Mouse (Mus musculus) midbrain, embryonic 13.5 days (tissue): ENCODE results near the gene Ctnna2. TPM values are rescaled to one million over a fixed set of nuclear protein-coding genes. Genes with fewer than 3 reads are reported as not detected.

Experiments
- ATAC-seq: fragments of 200-750 bp; cut with Nextera tagmentation; 2 replicates; pipeline ENCODE4 v1.8.0; 2017; ENCODE audit warnings: mild to moderate bottlenecking, moderate TSS enrichment, moderate library complexity
- H3K27ac ChIP-seq: fragments of 300-500 bp; sonication (generic); 2 replicates; pipeline ENCODE4 v1.5.1; 2015; ENCODE audit warnings: inconsistent platforms, mild to moderate bottlenecking, moderate library complexity
- H3K27me3 ChIP-seq: fragments of 300-500 bp; sonication (generic); 2 replicates; pipeline ENCODE4 v1.6.1; 2015; ENCODE audit warnings: mild to moderate bottlenecking, inconsistent platforms
- H3K36me3 ChIP-seq: fragments of 300-500 bp; sonication (generic); 2 replicates; pipeline ENCODE4 v1.6.1; 2015; ENCODE audit warnings: mild to moderate bottlenecking, inconsistent platforms
- H3K4me1 ChIP-seq: fragments of 300-500 bp; sonication (generic); replicated peaks from 2 replicates; pipeline ENCODE4 v1.6.1; 2015; ENCODE audit warnings: inconsistent platforms
- H3K4me2 ChIP-seq: fragments of 300-500 bp; sonication (generic); replicated peaks from 2 replicates; pipeline ENCODE4 v1.6.1; 2015; ENCODE audit warnings: moderate library complexity, mild to moderate bottlenecking, inconsistent platforms
- H3K4me3 ChIP-seq: fragments of 300-500 bp; sonication (generic); replicated peaks from 2 replicates; pipeline ENCODE4 v1.5.1; 2015; ENCODE audit warnings: mild to moderate bottlenecking, inconsistent platforms
- H3K9ac ChIP-seq: fragments of 300-500 bp; sonication (generic); replicated peaks from 2 replicates; pipeline ENCODE4 v1.6.1; 2015; ENCODE audit warnings: mild to moderate bottlenecking, inconsistent platforms
- H3K9me3 ChIP-seq: fragments of 300-500 bp; sonication (generic); 2 replicates; pipeline ENCODE4 v1.6.1; 2016; ENCODE audit warnings: mild to moderate bottlenecking, inconsistent platforms
- WGBS: fragments of 180-500 bp; shearing (Covaris S2); methylation state at CpG from one replicate; pipeline ENCODE4 v1.1.7; 2015; 5-methylcytosine and 5-hydroxymethylcytosine counted together
- polyA plus RNA-seq: library from polyadenylated mRNA; unstranded; fragments of >200 nt; fragmentation: Nextera tagmentation; extraction: Ambion mirVana; gene quantifications from 2 replicates; pipeline ENCODE4 v1.2.1, GENCODE M21; 2015

The Ctnna2 gene
- polyA plus RNA-seq, 1 experiment from 2014 or later, result 137 TPM

DNA sequence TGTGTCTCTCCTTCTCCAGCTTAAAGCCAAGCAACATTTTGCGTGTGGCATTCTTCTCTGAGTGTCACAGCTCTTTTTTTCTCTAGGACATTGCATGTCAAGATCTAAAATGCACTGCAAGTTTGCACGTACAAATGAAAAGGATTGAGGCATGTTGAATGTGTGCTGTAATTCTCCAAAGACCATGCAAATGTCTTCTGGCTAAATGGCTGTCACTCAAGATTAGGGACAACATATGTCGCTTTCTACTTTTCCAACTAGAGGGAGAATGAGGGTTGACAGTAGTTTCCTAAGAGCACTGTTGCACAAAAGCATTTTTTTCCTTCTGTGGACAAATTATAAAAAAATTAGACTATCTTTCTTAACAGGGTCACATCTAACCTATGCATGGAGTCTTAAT lies 909.9 kb downstream of the Ctnna2 start:
- Histone ChIP-seq H3K4me1 (0 out of 2 replicates have a peak, but pooled peaks cover 7% of the 10 kb centered on the region), H3K4me3 (no peak overlapping the region), H3K36me3 (no peaks in the 10 kb centered on the region), H3K4me2 (no peak overlapping the region), H3K9me3 (no peaks in the 10 kb centered on the region), H3K27me3 (peaks cover 8% of the 10 kb centered on the region; the same call in 1 of the 2 replicates), H3K27ac (no peak overlapping the region), H3K9ac (no peak overlapping the region)
- ATAC-seq, result 0 out of 2 replicates have a peak, but pooled peaks have one; percentile 30
- WGBS, result 24% methylated on average over 3 of the region's 3 CpGs

DNA sequence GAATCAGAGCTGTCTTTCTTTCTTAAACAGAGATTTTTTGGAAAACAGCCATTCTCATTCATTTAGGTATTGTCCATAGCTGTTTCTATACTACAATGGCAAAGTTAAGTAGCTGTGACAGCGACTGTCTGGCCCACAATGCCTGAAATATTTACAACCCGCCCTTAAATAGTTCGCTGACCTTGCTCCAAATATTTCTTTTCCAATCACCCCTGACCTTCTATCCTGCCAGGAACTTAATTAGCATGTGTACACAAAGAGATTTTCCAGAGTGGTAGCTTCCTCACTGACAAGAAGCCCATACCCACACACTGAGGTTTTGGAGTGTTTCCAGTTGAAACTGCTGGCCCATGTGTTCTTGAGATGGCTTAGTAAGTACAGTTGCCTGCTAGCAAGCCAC lies 928.8 kb downstream of the Ctnna2 start:
- H3K9ac ChIP-seq, result no peak overlapping the region
- 8% methylated on average over 3 of the region's 3 CpGs for WGBS
- H3K4me2 ChIP-seq, result no peak overlapping the region
- H3K4me1 ChIP-seq, result peaks cover 24% of the 10 kb centered on the region
- no peak overlapping the region for H3K4me3 ChIP-seq
- H3K27ac ChIP-seq, result no peak overlapping the region
- ATAC-seq, result peak; percentile 75
- H3K27me3 ChIP-seq, result no peaks in the 10 kb centered on the region
- no peaks in the 10 kb centered on the region for H3K36me3 ChIP-seq
- H3K9me3 ChIP-seq, result no peaks in the 10 kb centered on the region

DNA sequence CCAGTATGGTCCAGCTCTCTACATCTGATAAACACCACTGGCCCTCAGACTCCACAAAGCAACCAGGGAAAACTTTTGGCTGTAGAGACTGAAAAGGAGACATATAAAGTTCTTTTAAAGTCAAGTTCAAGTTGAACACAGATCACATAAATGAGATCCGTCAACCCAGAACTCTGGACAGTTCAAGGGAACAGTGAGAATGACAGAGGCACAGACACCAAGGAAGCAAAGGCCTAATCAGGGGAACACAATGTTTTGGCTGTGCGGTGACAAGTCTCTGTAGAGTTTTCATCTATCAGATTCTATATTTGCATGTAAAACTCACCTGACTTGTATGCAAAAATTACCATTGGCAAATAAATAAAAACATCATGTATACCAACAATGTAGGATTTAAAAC lies 929.3 kb downstream of the Ctnna2 start:
- Histone ChIP-seq H3K9me3 (no peaks in the 10 kb centered on the region), H3K4me2 (no peak overlapping the region), H3K27me3 (no peaks in the 10 kb centered on the region), H3K9ac (no peak overlapping the region), H3K4me1 (peaks cover 24% of the 10 kb centered on the region), H3K27ac (no peak overlapping the region; the same call in 1 of the 2 replicates), H3K36me3 (no peaks in the 10 kb centered on the region), H3K4me3 (no peak overlapping the region)
- ATAC-seq, result no peak; the same call in none of the 2 replicates
- WGBS, result 30% methylated on average over 2 of the region's 2 CpGs

DNA sequence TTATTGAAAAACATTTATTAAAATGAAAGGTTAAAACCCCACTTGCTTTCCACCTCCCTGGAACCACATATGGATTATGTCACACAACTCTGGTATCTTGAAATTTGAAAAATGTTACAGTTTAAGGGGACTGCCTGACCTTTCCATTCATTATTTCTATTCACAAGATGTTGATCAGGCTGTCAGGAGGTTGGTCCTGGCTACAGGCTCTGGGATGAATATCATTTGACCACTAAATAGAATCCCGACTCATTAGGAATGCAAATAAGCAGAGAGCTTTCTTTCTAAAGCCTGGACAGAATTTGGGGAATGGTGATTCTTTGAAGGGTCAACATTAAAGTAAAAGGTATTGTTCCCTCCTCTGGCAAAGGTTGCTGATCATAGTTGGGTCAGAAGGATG lies 931.9 kb downstream of the Ctnna2 start:
- Histone ChIP-seq H3K9ac (no peak overlapping the region), H3K4me2 (no peak overlapping the region), H3K4me3 (no peak overlapping the region), H3K4me1 (peaks cover 32% of the 10 kb centered on the region), H3K27ac (0 out of 2 replicates have a peak overlapping the region, but pooled peaks have one; percentile 14), H3K36me3 (no peaks in the 10 kb centered on the region), H3K9me3 (no peaks in the 10 kb centered on the region), H3K27me3 (no peaks in the 10 kb centered on the region)
- WGBS, result 17% methylated on average over 1 of the region's 1 CpGs
- ATAC-seq, result no peak

DNA sequence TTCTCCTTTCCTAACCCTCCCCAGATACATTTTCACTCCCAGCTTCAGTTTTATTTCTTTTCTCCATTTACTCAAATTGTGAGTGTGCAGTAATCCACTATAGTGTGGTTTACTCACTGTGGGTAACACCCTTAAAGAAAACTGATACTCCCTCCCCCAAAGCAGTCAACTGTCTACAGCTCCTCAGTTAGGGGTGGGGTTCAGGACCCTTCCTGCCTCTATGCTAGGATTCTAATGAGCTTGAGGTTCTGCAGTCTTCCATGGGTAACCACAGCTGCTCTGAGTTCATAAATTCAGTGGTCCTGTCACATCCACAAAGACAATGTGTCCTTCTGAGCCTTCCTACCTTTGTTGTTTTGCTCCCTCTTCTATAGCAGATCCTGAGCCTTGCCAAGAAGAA lies 954.4 kb downstream of the Ctnna2 start:
- H3K36me3 ChIP-seq, result no peaks in the 10 kb centered on the region
- no peak overlapping the region for H3K4me3 ChIP-seq
- ATAC-seq, result no peak
- H3K4me1 ChIP-seq, result no peaks in the 10 kb centered on the region
- no peak overlapping the region for H3K27ac ChIP-seq
- H3K9ac ChIP-seq, result no peak overlapping the region
- no peaks in the 10 kb centered on the region for H3K9me3 ChIP-seq
- H3K4me2 ChIP-seq, result no peak overlapping the region
- no peaks in the 10 kb centered on the region for H3K27me3 ChIP-seq

DNA sequence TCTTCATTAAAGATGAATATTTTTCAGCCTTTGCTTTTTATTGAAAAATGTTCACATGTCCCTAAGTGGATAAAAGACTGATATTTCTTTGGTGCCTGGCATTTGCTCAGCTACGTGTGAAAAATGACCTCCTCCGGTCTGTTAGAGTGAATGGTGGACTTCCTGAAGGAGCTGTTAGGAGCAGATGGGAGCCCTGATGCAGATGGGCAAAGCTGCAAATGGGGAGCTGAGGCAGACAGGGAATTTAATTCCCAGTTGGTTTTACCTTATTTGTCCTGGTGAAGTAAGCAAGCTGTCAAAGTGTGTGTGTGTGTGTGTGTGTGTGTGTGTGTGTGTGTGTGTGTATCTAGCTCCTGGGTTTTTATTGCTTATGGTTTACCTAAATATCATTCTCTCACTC lies 966.3 kb downstream of the Ctnna2 start:
- no peaks in the 10 kb centered on the region for H3K9me3 ChIP-seq
- H3K9ac ChIP-seq, result no peak overlapping the region
- no peak overlapping the region for H3K4me2 ChIP-seq
- WGBS, result 72% methylated on average over 2 of the region's 2 CpGs
- no peak overlapping the region for H3K27ac ChIP-seq
- no peak overlapping the region for H3K4me3 ChIP-seq
- no peaks in the 10 kb centered on the region for H3K27me3 ChIP-seq
- ATAC-seq, result no peak
- no peaks in the 10 kb centered on the region for H3K4me1 ChIP-seq
- H3K36me3 ChIP-seq, result no peaks in the 10 kb centered on the region

DNA sequence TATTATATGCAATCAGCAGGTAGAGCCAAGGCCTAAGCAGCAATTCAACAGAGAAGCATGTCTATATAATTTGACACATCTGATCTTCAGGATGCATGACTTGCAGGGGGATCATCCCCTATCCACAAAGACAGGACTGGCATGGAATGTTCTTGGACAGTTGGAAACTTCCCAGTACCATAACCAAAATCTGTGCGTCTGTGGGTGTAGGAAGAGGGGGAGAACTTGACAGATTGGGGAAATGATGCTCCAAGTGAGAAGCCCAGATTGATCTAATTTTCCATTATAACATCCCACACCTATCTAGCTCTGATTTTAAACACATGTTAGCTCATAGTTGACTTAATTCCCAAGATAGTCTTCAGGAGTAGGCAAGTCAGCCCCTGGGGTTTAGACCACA lies 968.5 kb downstream of the Ctnna2 start:
- no peaks in the 10 kb centered on the region for H3K27me3 ChIP-seq
- no peak overlapping the region for H3K4me3 ChIP-seq
- no peaks in the 10 kb centered on the region for H3K36me3 ChIP-seq
- no peaks in the 10 kb centered on the region for H3K9me3 ChIP-seq
- no peak overlapping the region for H3K9ac ChIP-seq
- H3K4me2 ChIP-seq, result no peak overlapping the region
- ATAC-seq, result no peak
- 90% methylated on average over 1 of the region's 1 CpGs for WGBS
- H3K4me1 ChIP-seq, result no peaks in the 10 kb centered on the region
- no peak overlapping the region for H3K27ac ChIP-seq

DNA sequence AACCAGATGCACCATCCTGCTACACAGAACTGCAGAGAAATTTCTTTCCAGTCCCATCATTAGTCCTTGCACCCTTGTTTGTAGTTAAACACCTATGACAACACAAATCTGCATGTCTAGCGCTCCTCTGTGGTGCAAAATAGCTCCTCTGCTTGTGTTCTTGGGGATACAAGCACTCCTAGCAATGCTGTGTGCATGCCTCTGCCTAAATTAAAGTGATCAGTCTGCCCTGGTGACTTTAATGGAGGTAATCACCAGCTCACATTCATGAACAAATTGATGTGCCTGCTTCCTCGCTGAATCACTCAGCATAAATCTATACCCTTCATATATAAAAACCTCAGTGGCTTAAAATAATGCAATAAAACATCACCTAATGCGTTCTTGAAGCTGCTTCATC lies 987.4 kb downstream of the Ctnna2 start:
- H3K4me3 ChIP-seq, result no peak overlapping the region
- no peaks in the 10 kb centered on the region for H3K4me1 ChIP-seq
- H3K9me3 ChIP-seq, result no peaks in the 10 kb centered on the region
- no peaks in the 10 kb centered on the region for H3K27me3 ChIP-seq
- H3K4me2 ChIP-seq, result no peak overlapping the region
- no peak overlapping the region for H3K27ac ChIP-seq
- ATAC-seq, result no peak
- H3K36me3 ChIP-seq, result no peaks in the 10 kb centered on the region
- 73% methylated on average over 3 of the region's 3 CpGs for WGBS
- H3K9ac ChIP-seq, result no peak overlapping the region

DNA sequence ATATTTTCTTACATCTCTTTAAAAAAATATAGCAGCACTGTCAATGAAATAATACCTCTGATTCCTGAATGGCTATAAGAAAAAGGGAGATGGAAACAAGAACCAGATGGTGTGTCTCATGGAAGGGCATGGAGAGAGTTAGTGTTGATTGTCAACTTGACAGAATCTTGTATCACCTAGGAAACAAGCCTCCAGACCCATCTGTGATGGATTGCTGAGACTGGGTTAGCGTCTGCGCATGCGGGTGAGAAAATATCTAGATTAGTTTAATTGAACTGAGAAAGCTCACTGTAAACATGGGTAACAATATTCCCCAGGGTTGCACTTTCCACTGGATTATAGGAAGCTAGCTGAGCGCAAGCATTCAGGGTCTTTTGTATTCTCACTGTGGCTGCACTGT lies 994.7 kb downstream of the Ctnna2 start:
- no peak for ATAC-seq
- 76% methylated on average over 4 of the region's 4 CpGs for WGBS
- Histone ChIP-seq H3K27me3 (no peaks in the 10 kb centered on the region), H3K9ac (no peak overlapping the region), H3K4me3 (no peak overlapping the region), H3K9me3 (no peaks in the 10 kb centered on the region), H3K36me3 (peaks cover 3% of the 10 kb centered on the region; the same call in 1 of the 2 replicates), H3K27ac (no peak overlapping the region), H3K4me2 (no peak overlapping the region), H3K4me1 (no peaks in the 10 kb centered on the region)

DNA sequence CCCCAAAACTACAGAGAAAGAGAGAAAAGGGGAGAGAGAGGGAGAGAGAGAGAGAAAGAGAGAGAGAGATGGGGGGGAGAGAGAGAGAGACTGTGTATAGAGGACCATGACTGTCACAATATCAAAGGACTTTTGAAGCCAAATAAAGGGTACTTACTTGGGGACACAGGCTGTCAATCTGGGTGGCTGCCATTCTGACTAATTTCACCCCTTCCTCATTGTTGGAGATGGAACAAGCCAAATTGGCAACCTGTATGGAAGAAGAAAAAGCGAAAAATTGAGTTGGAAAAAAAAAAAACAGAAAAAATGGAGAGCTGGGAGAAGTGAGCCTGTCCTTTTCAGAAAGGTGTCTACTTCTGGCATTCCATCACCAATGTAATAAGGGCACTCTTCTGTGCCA lies 997.8 kb downstream of the Ctnna2 start:
- Histone ChIP-seq H3K36me3 (peaks cover 3% of the 10 kb centered on the region; the same call in 1 of the 2 replicates), H3K9ac (no peak overlapping the region), H3K4me1 (peaks cover 9% of the 10 kb centered on the region), H3K4me3 (no peak overlapping the region), H3K4me2 (no peak overlapping the region), H3K9me3 (no peaks in the 10 kb centered on the region), H3K27me3 (no peaks in the 10 kb centered on the region), H3K27ac (no peak overlapping the region)
- 95% methylated on average over 1 of the region's 1 CpGs for WGBS
- no peak for ATAC-seq

DNA sequence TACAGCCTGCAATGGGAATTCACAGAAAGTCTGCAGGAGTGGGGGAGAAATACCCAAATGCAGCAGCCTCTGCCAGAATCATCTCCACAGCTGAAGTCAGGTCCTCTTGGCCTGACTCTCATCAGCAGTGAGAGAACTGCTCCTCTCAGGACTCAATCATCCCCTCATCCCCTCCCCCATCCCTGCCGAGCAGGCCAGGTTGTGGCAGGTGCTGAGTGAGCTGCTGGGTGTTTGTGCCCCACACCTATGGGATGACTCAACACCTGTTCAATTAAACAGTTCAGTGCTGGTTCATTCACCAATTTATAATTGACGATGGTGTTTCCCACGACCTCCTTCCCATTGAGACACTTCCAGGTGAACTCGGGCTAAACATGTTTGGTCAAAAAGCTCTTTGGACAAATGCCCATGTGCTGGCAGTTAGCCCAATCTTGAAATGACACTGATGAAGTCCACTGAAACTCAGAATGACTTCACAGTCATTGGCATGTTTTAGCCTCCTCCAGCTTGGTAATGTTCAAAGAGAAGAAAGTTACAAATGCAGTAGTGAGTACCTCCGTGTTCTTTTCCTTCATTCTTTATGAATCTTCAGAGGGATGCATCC lies 1000.1 kb downstream of the Ctnna2 start:
- H3K4me2 ChIP-seq, result no peak overlapping the region
- H3K36me3 ChIP-seq, result peaks cover 3% of the 10 kb centered on the region; the same call in 1 of the 2 replicates
- no peaks in the 10 kb centered on the region for H3K9me3 ChIP-seq
- no peaks in the 10 kb centered on the region for H3K27me3 ChIP-seq
- no peak overlapping the region for H3K9ac ChIP-seq
- no peak overlapping the region for H3K27ac ChIP-seq
- 87% methylated on average over 5 of the region's 5 CpGs for WGBS
- no peak overlapping the region for H3K4me3 ChIP-seq
- peaks cover 9% of the 10 kb centered on the region for H3K4me1 ChIP-seq
- no peak for ATAC-seq

DNA sequence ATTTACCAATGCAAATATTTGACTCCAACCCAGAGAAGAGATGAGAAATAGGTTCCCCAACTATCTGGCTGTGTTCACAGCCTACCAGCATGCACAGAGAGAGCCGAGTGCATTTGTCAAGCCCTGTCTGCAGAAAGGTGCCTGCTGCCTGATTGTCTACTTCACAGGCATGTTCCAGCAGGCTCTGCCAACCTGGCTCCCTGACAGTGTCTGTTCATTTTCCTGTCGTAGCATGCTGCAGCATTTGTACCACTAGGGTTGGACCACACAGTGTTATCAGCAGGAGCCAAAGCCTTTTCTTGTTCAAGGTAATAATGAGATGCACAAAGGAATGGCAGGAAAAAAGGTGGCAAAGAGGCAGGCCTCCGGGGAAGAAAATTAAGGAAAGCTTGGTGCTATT lies 1001.7 kb downstream of the Ctnna2 start:
- Histone ChIP-seq H3K36me3 (peaks cover 3% of the 10 kb centered on the region; the same call in 1 of the 2 replicates), H3K27ac (peak overlapping the region; percentile 53; the same call in 1 of the 2 replicates), H3K4me3 (no peak overlapping the region), H3K9me3 (no peaks in the 10 kb centered on the region), H3K4me1 (peaks cover 9% of the 10 kb centered on the region), H3K4me2 (no peak overlapping the region), H3K27me3 (no peaks in the 10 kb centered on the region), H3K9ac (no peak overlapping the region)
- WGBS, result 16% methylated on average over 3 of the region's 3 CpGs
- ATAC-seq, result peak; percentile 60; the same call in 1 of the 2 replicates

DNA sequence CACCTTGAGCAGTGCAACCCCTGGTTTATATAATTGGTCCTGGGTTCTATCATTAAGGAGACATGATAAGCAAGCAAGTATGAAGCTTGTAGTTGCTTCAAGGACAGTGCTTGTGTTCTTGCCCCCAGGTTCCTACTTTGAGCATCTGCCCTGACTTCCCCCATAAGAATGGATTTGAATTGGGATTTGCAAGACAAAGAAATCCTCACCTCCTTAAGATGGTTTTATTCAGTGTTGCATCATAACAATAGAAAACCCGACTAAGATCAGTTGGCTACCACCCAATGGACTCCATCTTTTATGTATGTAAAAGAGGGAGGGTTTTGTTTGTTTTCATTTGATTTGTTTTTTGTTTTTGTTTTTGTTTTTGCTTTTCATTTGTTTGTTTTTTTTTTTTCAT lies 1005.2 kb downstream of the Ctnna2 start:
- no peak overlapping the region for H3K4me3 ChIP-seq
- no peaks in the 10 kb centered on the region for H3K27me3 ChIP-seq
- H3K4me1 ChIP-seq, result peaks cover 9% of the 10 kb centered on the region
- WGBS, result 45% methylated on average over 1 of the region's 1 CpGs
- H3K9me3 ChIP-seq, result no peaks in the 10 kb centered on the region
- no peak overlapping the region for H3K4me2 ChIP-seq
- H3K9ac ChIP-seq, result no peak overlapping the region
- H3K36me3 ChIP-seq, result no peaks in the 10 kb centered on the region
- no peak overlapping the region for H3K27ac ChIP-seq
- ATAC-seq, result no peak
